Mouse (Mus musculus) mature B cell (primary cell): ENCODE results near the gene Man2b1.

Experiments used
- in situ Hi-C: fragments of 300-500 bp; cut with MboI; formaldehyde crosslinking; loops from 2 replicates; pipeline ENCODE4 v1.14.3; 2019

Man2b1 gene

GRCm38 (mm10) chr8:85073041-85073612 is 9.9 kb upstream of the Man2b1 start:
- in situ Hi-C loops: no loop called here

- in situ Hi-C loops: no loop called here
These were observed 8.9 kb upstream of the Man2b1 start for GRCm38 (mm10) chr8:85074167-85074566.

DNA sequence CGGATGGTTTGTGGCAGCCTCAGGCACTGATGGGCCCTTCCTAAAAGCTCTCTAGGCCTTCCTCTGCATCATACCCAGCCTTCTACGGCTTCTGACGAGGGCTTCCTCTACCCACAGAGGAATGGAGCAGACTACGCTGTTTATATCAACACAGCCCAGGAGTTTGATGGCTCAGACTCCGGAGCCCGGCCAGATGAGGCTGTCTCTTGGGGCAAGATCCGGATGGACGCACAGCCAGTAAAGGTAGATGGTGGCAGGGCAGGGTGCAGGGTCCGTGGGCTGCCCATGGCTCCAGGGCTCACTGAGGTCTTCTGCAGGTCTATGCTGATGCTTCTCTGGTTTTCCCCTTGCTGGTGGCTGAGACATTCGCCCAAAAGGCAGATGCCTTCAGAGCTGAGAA is 8.5 kb upstream of the Man2b1 start:
- in situ Hi-C loops: loop anchor here (25.0 kb wide), 1 partner anchor 213 kb away; the partner anchor contains the start of genes Orc6 and Vps35

DNA sequence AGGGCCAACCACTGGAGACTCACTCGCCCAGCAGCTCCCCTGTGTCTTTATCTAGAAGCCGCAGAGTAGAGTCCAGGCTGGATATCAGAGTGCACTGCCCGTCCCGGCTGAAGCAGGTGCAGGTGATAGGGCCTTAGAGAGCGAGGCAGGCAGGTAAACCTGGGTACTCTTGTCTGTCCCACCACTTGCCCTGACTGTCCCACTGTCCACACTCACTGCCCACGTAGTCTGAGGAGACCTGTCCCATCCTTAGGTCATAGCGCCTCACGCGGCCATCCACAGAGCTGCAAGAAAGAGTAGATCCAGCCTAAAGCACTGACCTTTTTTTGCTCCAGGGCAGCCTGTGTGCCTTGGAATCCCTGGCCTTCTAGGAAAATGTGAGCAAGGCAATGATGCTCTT is 7.1 kb upstream of the Man2b1 start:
- in situ Hi-C loops: loop anchor here (25.0 kb wide), 1 partner anchor 211 kb away; the partner anchor contains the start of genes Orc6 and Vps35

GRCm38 (mm10) chr8:85076993-85077392 is 6.1 kb upstream of the Man2b1 start:
- in situ Hi-C loops: loop anchor here (25.0 kb wide), 1 partner anchor 210 kb away; the partner anchor contains the start of genes Orc6 and Vps35

DNA sequence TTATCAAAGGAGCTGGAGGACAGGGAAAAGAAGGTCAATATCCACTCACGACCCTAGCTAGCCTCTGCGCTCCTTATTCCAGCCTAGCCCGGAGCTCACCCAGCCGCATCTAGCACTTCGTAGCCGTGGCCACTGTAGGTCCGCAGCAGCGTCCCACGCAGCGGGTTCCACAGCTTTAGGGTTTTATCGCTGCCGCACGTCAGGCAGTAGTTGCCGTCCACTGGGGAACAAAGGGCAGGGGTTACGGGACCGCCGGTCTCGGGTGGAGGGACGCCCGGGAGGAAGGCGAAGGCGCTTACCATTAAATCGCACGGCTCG is 2.9 kb upstream of the Man2b1 start:
- in situ Hi-C loops: loop anchor here (25.0 kb wide), 1 partner anchor 207 kb away; the partner anchor contains the start of genes Orc6 and Vps35

GRCm38 (mm10) chr8:85080532-85081215 is 2.4 kb upstream of the Man2b1 start, which contains the start of gene Wdr83os:
Gene Wdr83os (plus strand): TSS chr8:85080740.
- in situ Hi-C loops: loop anchor here (25.0 kb wide), 1 partner anchor 207 kb away; the partner anchor contains the start of genes Orc6 and Vps35

GRCm38 (mm10) chr8:85081216-85081555 is 1.9 kb upstream of the Man2b1 start, which contains the start of gene Wdr83:
Gene Wdr83 (minus strand): TSS chr8:85081306.
- in situ Hi-C loops: loop anchor here (25.0 kb wide), 1 partner anchor 206 kb away; the partner anchor contains the start of genes Orc6 and Vps35

- in situ Hi-C loops: loop anchor here (25.0 kb wide), 1 partner anchor 205 kb away; the partner anchor contains the start of genes Orc6 and Vps35
These were observed 901 bp upstream of the Man2b1 start for GRCm38 (mm10) chr8:85082169-85082568.

DNA sequence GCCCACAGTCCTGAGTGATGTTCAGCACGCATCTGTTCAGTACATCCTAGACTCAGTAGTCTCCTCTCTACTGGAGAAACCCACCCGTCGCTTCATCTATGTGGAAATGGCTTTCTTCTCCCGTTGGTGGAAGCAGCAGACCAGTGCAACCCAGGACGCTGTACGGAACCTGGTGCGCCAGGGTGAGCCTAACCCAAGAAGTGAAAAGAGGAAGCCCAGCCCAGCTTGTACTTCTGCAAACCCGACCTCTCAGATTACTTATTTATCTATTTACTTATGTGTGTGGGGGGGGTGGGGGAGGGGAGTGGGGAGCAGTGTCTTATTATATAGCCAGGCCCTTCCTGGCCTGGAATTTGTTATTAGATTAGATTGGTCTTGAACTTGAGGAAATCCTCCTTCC is 1.6 kb downstream of the Man2b1 start:
- in situ Hi-C loops: loop anchor here (25.0 kb wide), 1 partner anchor 203 kb away; the partner anchor contains the start of genes Orc6 and Vps35

GRCm38 (mm10) chr8:85086238-85086637 is 3.2 kb downstream of the Man2b1 start:
- in situ Hi-C loops: loop anchor here (25.0 kb wide), 1 partner anchor 201 kb away; the partner anchor contains the start of genes Orc6 and Vps35

DNA sequence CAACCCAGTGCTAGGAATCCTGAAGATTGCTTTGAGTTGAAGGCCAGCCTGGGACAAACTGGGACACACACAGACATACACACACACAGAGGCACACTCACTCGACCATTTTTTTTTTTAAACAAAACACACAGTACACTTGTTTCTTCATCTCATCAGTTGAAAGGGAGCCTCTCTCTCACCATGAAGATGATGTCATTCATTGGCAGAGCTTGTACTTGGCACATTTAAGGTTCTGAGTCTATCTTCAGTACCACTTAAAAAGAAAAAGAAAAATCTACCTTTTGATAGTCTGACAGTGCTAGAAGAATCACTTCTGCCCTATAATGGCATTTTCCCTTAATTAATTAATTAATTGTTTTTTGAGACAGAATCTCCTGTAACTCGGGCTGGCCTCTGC is 5.7 kb downstream of the Man2b1 start:
- in situ Hi-C loops: loop anchor here (25.0 kb wide), 1 partner anchor 199 kb away; the partner anchor contains the start of genes Orc6 and Vps35

- in situ Hi-C loops: loop anchor here (25.0 kb wide), 1 partner anchor 196 kb away; the partner anchor contains the start of genes Orc6 and Vps35
These were observed 7.8 kb downstream of the Man2b1 start for GRCm38 (mm10) chr8:85090856-85091255.

- in situ Hi-C loops: loop anchor here (25.0 kb wide), 1 partner anchor 196 kb away; the partner anchor contains the start of genes Orc6 and Vps35
These were observed 8.5 kb downstream of the Man2b1 start for GRCm38 (mm10) chr8:85091526-85092090.

GRCm38 (mm10) chr8:85095051-85095450 is 12.0 kb downstream of the Man2b1 start:
- in situ Hi-C loops: loop anchor here (25.0 kb wide), 1 partner anchor 192 kb away; the partner anchor contains the start of genes Orc6 and Vps35

- in situ Hi-C loops: loop anchor here (25.0 kb wide), 1 partner anchor 192 kb away; the partner anchor contains the start of genes Orc6 and Vps35
These were observed 12.5 kb downstream of the Man2b1 start for GRCm38 (mm10) chr8:85095566-85095965.

DNA sequence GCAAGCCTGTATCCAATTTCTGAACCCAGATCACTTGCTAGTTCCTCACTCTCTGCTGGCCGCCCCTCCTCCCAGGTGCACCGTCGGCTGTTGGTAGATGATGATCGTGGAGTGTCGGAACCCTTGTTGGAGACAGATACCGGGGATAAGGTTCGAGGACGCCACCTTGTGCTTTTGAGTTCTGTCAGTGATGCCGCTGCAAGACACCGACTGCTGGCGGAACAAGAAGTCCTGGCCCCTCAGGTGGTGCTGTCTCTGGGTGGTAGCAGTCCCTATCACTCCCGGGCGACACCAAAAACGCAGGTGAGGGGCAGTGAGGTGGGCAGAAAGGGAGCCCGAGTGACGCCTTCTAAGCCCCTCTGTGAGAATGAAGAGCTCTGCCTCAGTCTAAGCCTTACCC is 13.1 kb downstream of the Man2b1 start:
- in situ Hi-C loops: loop anchor here (25.0 kb wide), 1 partner anchor 191 kb away; the partner anchor contains the start of genes Orc6 and Vps35

- in situ Hi-C loops: loop anchor here (25.0 kb wide), 1 partner anchor 190 kb away; the partner anchor contains the start of genes Orc6 and Vps35
These were observed 13.8 kb downstream of the Man2b1 start for GRCm38 (mm10) chr8:85096850-85097249.

DNA sequence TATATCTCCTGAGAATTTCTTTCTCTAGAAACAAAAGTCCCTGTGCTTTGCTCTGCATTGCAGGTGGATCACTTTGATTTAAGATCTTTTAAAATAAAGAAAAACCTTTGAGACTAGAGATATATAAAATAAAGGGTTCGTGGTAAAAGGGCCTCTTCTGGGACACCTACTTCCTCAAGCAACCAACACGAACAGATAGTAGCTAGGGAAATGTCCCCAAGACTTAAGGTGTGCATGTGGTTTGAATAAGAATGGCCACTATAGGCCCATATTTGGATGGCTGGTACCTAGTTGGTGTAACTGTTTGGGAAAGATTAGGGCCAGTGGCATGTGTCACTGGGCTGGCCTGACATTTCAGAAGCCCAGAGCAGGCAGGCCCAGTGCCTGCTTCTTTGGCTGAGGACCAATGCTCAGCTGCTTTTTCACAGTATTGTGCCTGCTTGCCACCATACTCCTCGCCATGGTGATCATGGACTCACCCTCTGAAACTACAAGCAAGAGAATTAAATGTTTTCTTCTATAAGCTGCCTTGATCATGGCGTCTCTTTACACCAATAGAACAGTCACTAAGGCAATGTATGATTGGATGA is 17.1 kb downstream of the Man2b1 start:
- in situ Hi-C loops: no loop called here

DNA sequence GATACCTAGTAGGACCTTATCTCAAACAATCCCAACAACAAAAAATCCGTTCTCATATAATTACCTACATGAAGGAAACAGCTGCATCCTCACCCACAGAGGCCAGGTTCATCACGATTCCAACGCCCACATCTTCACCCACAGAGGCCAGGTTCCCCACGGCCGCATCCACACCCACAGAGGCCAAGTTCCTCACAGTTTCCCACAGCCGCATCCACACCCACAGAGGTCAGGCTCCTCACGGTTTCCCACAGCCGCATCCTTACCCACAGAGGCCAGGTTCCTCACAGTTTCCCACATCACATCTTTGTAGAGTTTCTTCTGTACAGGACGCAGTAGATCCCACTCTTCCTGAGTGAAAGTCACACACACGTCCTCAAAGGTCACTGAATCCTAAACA is 30.2 kb downstream of the Man2b1 start:
- in situ Hi-C loops: no loop called here

GRCm38 (mm10) chr8:85115501-85115900 is 32.4 kb downstream of the Man2b1 start:
- in situ Hi-C loops: no loop called here

GRCm38 (mm10) chr8:85116984-85117383 is 33.9 kb downstream of the Man2b1 start:
- in situ Hi-C loops: no loop called here
